Mouse (Mus musculus): ENCODE measurements around the gene H2-DMb2. TPM values are rescaled to one million over a fixed set of nuclear protein-coding genes. Genes with fewer than 3 reads are reported as not detected.
A peak's percentile ranks its signal among the peaks of the same experiment; 100 is the strongest.

Gene H2-DMb2
- total and polyA plus RNA-seq, 2 experiments from 2014 or later: 1.0 to 2.4 TPM

DNA sequence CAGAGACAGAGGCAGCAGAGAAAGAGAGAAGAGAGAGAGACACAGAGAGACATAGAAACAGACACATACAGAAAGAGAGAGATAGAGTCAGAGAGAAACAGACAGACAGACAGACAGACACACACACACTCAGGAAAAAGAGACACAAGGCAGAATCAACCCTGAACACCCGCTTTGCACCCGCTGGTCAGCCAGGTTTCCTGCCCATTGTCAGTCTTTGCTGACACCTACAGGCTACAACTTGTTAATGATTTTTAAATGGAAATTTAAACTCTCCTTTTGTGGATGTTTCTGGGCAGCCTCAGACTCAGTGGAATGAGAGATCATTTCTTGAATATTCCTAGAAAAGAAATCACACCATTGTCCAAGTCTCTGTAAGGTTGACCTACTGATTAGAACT lies 26.2 kb downstream of the H2-DMb2 start:
- no peaks in the 10 kb centered on the region for H3K9me3 ChIP-seq (ENCODE audit: low read length)
- no peak overlapping the region for H3K27ac ChIP-seq (ENCODE audit: low read depth, low read length)
- peak; percentile 69 for TF ChIP-seq CTCF (IDR thresholded peaks at IDR 0.05; ENCODE audit: low read depth)
- H3K27me3 ChIP-seq (ENCODE audit: insufficient read depth, low read length): no peaks in the 10 kb centered on the region
- no peaks in the 10 kb centered on the region for H3K36me3 ChIP-seq (ENCODE audit: insufficient read depth)
- no peak overlapping the region for H3K4me3 ChIP-seq (ENCODE audit: low read depth, low read length)
- no peaks in the 10 kb centered on the region for H3K4me1 ChIP-seq (ENCODE audit: insufficient read depth)
- ATAC-seq (peak; percentile 29; the same call in 1 of the 2 replicates), DNase-seq (peak; percentile 55)
- no peak overlapping the region for H3K4me2 ChIP-seq (ENCODE audit: low read depth)
- 0% methylated on average over 2 of the region's 2 CpGs for WGBS
- no peak overlapping the region for H3K9ac ChIP-seq

DNA sequence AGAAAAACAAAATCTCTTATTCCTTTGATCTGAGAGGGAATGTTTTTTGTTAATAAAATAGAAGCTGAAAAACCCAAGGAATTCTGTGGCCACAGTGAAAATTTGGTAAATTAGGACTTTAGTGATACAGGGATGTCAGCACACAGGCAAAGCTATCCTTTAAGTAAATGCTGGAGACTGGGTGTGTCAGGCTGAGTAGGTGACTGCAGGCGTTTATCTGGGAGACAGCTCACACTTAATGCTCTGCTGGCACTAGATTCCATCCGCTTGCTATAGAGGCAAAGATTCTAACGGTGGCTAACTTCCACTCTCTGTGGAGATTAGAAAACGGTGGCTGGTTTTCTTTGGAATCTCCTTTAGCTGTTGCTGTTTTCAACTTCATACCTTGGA lies 27.4 kb downstream of the H2-DMb2 start:
- no peak for DNase-seq
- WGBS: 26% methylated on average over 4 of the region's 4 CpGs

DNA sequence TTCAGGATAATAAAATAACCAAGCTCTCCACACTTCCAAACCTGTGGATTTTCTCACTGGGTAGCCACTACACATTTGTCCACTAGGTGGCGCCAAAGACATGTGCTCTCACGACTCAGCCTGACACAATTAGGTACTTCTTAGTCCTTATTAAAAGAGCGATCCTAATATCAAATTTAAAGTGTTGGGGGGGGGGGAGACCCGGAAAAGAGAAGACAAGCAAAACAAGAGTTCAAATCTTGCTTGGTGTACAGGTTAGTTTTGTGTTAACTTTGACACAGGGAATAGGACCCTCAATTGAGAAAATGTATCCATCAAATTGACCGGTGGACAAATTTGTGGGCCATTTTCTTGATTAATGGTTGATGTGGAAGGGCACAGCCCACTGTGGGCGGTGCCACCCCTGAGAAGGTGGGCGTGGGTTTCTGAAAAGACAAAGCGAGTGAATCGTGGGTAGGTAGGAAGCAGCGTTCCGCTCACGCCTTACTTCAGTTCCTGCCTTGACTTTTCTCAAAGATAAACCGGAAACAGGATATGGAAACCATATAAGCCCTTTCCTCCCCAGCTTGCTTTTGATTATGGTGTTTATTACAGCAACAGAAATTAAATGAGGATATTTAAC lies 27.9 kb downstream of the H2-DMb2 start:
- H3K4me1 ChIP-seq (ENCODE audit: insufficient read depth): no peaks in the 10 kb centered on the region
- peak; percentile 88 for DNase-seq
- H3K27me3 ChIP-seq (ENCODE audit: insufficient read depth, low read length): no peaks in the 10 kb centered on the region
- no peaks in the 10 kb centered on the region for H3K36me3 ChIP-seq (ENCODE audit: insufficient read depth)
- no peak overlapping the region for H3K4me3 ChIP-seq (ENCODE audit: low read depth, low read length)
- H3K9ac ChIP-seq: no peak overlapping the region
- WGBS: 40% methylated on average over 13 of the region's 13 CpGs
- H3K4me2 ChIP-seq (ENCODE audit: low read depth): no peak overlapping the region
- H3K27ac ChIP-seq (ENCODE audit: low read depth, low read length): no peak overlapping the region
- ATAC-seq: peak; percentile 53; the same call in 1 of the 2 replicates
- peak; percentile 95 for TF ChIP-seq CTCF (IDR thresholded peaks at IDR 0.05; ENCODE audit: low read depth)
- no peaks in the 10 kb centered on the region for H3K9me3 ChIP-seq (ENCODE audit: low read length)

More for the DNA sequence above, 27.4 kb downstream of the H2-DMb2 start:
- Histone ChIP-seq H3K27me3 (ENCODE audit: insufficient read depth, low read length) (no peaks in the 10 kb centered on the region), H3K4me2 (ENCODE audit: low read depth) (no peak overlapping the region), H3K27ac (ENCODE audit: low read depth, low read length) (no peak overlapping the region), H3K4me3 (ENCODE audit: low read depth, low read length) (no peak overlapping the region), H3K4me1 (ENCODE audit: insufficient read depth) (no peaks in the 10 kb centered on the region), H3K36me3 (ENCODE audit: insufficient read depth) (no peaks in the 10 kb centered on the region), H3K9ac (no peak overlapping the region), H3K9me3 (ENCODE audit: low read length) (no peaks in the 10 kb centered on the region)
- no peak for TF ChIP-seq CTCF (IDR thresholded peaks at IDR 0.05; ENCODE audit: low read depth)
- no peak for ATAC-seq

DNA sequence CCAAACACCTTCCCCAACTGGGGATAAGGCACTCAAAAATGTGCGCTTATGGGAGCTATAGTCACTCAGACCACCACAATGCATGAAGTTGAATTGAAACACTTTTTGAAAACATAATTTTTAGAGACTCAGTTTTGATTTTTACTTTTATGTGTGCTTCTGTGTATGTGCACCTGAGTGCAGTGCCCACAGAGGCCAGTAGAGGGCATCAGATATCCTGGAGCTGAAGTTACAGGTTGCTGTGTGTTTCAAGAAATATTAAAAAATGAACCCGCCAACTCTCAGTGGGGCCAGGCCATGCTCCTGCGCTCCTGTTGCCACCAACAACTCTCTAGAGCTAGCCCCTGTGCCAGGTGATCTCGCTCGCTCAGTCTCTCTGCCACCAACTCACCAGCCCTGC lies 29.4 kb downstream of the H2-DMb2 start:
- no peak overlapping the region for H3K9ac ChIP-seq
- H3K4me3 ChIP-seq (ENCODE audit: low read depth, low read length): no peak overlapping the region

DNA sequence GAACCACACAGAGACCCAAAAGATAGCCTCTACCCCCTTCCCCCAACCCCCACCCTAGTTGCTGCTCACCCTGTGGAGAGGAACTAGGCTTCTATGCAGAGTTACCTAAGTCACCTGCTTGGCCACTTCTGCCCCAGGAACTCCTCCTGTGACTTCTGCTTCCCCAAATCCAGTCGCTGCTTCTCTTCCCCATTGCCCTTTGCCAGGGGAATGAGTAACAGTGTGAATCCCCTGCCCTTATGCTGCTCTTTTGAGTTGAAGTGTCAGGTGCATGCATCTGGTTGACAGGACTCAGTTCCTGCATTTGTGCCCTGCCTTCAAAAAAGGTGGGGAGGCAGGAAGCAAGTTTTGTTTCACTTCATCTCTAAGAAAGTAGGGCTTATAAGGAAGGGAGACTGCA lies 31.0 kb downstream of the H2-DMb2 start:
- no peak overlapping the region for H3K9ac ChIP-seq

More for the DNA sequence above, 29.4 kb downstream of the H2-DMb2 start:
- 94% methylated on average over 5 of the region's 5 CpGs for WGBS
- Histone ChIP-seq H3K9me3 (ENCODE audit: low read length) (no peaks in the 10 kb centered on the region), H3K4me2 (ENCODE audit: low read depth) (no peak overlapping the region), H3K4me1 (ENCODE audit: insufficient read depth) (no peaks in the 10 kb centered on the region), H3K27me3 (ENCODE audit: insufficient read depth, low read length) (no peaks in the 10 kb centered on the region), H3K36me3 (ENCODE audit: insufficient read depth) (no peaks in the 10 kb centered on the region), H3K27ac (ENCODE audit: low read depth, low read length) (no peak overlapping the region)
- DNase-seq (no peak), ATAC-seq (no peak)
- TF ChIP-seq CTCF (IDR thresholded peaks at IDR 0.05; ENCODE audit: low read depth): no peak

DNA sequence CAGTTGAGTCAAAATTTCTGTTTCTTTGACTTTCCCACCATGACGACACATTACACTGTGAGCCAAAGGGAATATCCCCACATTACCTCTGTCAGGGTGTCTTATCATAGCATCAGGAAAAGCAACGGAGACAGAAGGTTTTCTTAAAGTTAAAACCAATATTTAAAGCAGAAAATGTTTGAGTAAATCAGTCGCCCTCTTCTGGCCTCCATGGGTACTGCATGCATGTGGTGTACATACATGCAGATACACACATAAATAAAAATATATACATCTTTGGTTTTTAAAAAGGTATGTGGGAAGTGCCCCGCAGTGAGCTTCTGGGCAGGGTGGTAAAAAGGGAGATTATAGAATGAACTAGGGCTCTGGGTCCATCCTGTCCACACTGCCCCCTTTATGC lies 34.1 kb downstream of the H2-DMb2 start:
- no peak overlapping the region for H3K9ac ChIP-seq
- H3K9me3 ChIP-seq (ENCODE audit: low read length): no peaks in the 10 kb centered on the region
- no peak overlapping the region for H3K27ac ChIP-seq (ENCODE audit: low read depth, low read length)
- 72% methylated on average over 4 of the region's 4 CpGs for WGBS
- no peak overlapping the region for H3K4me2 ChIP-seq (ENCODE audit: low read depth)
- ATAC-seq: no peak
- H3K4me3 ChIP-seq (ENCODE audit: low read depth, low read length): no peak overlapping the region
- no peaks in the 10 kb centered on the region for H3K36me3 ChIP-seq (ENCODE audit: insufficient read depth)
- no peak for DNase-seq
- peak; percentile 44 for TF ChIP-seq CTCF (IDR thresholded peaks at IDR 0.05; ENCODE audit: low read depth)
- no peaks in the 10 kb centered on the region for H3K4me1 ChIP-seq (ENCODE audit: insufficient read depth)
- H3K27me3 ChIP-seq (ENCODE audit: insufficient read depth, low read length): no peaks in the 10 kb centered on the region

More for the DNA sequence above, 31.0 kb downstream of the H2-DMb2 start:
- no peak for TF ChIP-seq CTCF (IDR thresholded peaks at IDR 0.05; ENCODE audit: low read depth)
- Histone ChIP-seq H3K4me2 (ENCODE audit: low read depth) (no peak overlapping the region), H3K4me3 (ENCODE audit: low read depth, low read length) (no peak overlapping the region), H3K27ac (ENCODE audit: low read depth, low read length) (no peak overlapping the region), H3K4me1 (ENCODE audit: insufficient read depth) (no peaks in the 10 kb centered on the region), H3K36me3 (ENCODE audit: insufficient read depth) (no peaks in the 10 kb centered on the region), H3K9me3 (ENCODE audit: low read length) (no peaks in the 10 kb centered on the region), H3K27me3 (ENCODE audit: insufficient read depth, low read length) (no peaks in the 10 kb centered on the region)
- ATAC-seq: no peak
- WGBS: 79% methylated on average over 1 of the region's 1 CpGs
- no peak for DNase-seq

DNA sequence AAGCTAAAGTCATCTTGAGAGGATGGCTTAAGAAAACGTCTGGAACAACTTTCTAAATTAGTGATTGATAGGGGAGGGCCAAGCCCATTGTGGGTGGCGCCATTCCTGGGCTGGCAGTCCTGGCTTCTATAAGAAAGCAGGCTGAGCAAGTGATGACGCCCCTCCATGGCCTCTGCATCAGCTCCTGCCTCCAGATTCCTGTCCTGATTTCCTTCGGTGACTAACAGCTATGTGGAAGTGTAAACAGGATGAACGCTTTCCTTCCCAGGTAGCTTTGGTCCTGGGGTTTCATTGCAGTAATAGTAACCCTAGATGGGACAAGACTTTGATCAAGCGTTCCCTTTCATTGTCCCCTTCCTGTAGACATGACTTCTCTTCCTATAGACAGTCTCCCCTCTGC lies 35.9 kb downstream of the H2-DMb2 start:
- no peak overlapping the region for H3K4me2 ChIP-seq (ENCODE audit: low read depth)
- no peak for DNase-seq
- 69% methylated on average over 6 of the region's 6 CpGs for WGBS
- no peaks in the 10 kb centered on the region for H3K36me3 ChIP-seq (ENCODE audit: insufficient read depth)
- H3K27me3 ChIP-seq (ENCODE audit: insufficient read depth, low read length): no peaks in the 10 kb centered on the region
- no peak overlapping the region for H3K4me3 ChIP-seq (ENCODE audit: low read depth, low read length)
- H3K9me3 ChIP-seq (ENCODE audit: low read length): no peaks in the 10 kb centered on the region
- H3K4me1 ChIP-seq (ENCODE audit: insufficient read depth): no peaks in the 10 kb centered on the region
- TF ChIP-seq CTCF (IDR thresholded peaks at IDR 0.05; ENCODE audit: low read depth): no peak
- no peak for ATAC-seq
- H3K9ac ChIP-seq: no peak overlapping the region
- H3K27ac ChIP-seq (ENCODE audit: low read depth, low read length): no peak overlapping the region

Measured in forebrain, postnatal 0 days (tissue).